Mouse (Mus musculus) embryonic facial prominence, embryonic 13.5 days (tissue): Measurements from ENCODE around the gene Pikfyve. TPM values are rescaled to one million over a fixed set of nuclear protein-coding genes. Genes with fewer than 3 reads are reported as not detected.
A peak's percentile ranks its signal among the peaks of the same experiment; 100 is the strongest.

Experiments used
- ATAC-seq: fragments of 200-750 bp; cut with Nextera tagmentation; 2 replicates; pipeline ENCODE4 v1.8.0; 2017; ENCODE audit warnings: low read depth; ENCODE audit not compliant: insufficient number of reproducible peaks, insufficient read depth, low FRiP score, low TSS enrichment
- H3K27ac ChIP-seq: fragments of 300-500 bp; sonication (generic); 2 replicates; pipeline ENCODE4 v1.5.1; 2015; ENCODE audit warnings: moderate library complexity, mild to moderate bottlenecking, inconsistent platforms
- H3K27me3 ChIP-seq: fragments of 300-500 bp; sonication (generic); 2 replicates; pipeline ENCODE4 v1.6.1; 2015; ENCODE audit warnings: mild to moderate bottlenecking, inconsistent platforms
- H3K36me3 ChIP-seq: fragments of 300-500 bp; sonication (generic); 2 replicates; pipeline ENCODE4 v1.6.1; 2015; ENCODE audit warnings: mild to moderate bottlenecking, inconsistent platforms
- H3K4me1 ChIP-seq: fragments of 300-500 bp; sonication (generic); 2 replicates; pipeline ENCODE4 v1.6.1; 2015; ENCODE audit warnings: inconsistent platforms
- H3K4me2 ChIP-seq: fragments of 300-500 bp; sonication (generic); 2 replicates; pipeline ENCODE4 v1.6.1; 2015; ENCODE audit warnings: moderate library complexity, mild to moderate bottlenecking, inconsistent platforms
- H3K4me3 ChIP-seq: fragments of 300-500 bp; sonication (generic); 2 replicates; pipeline ENCODE4 v1.5.1; 2015; ENCODE audit warnings: mild to moderate bottlenecking, inconsistent platforms
- H3K9ac ChIP-seq: fragments of 300-500 bp; sonication (generic); 2 replicates; pipeline ENCODE4 v1.6.1; 2015; ENCODE audit warnings: mild to moderate bottlenecking, inconsistent platforms
- H3K9me3 ChIP-seq: fragments of 300-500 bp; sonication (generic); 2 replicates; pipeline ENCODE4 v1.6.1; 2016; ENCODE audit warnings: inconsistent platforms
- WGBS: fragments of 180-500 bp; shearing (Covaris S2); methylation state at CpG from one replicate; pipeline ENCODE4 v1.1.7; 2015; ENCODE audit warnings: mixed read lengths; 5-methylcytosine and 5-hydroxymethylcytosine counted together
- polyA plus RNA-seq: library from polyadenylated mRNA; unstranded; fragments of >200 nt; fragmentation: Nextera tagmentation; extraction: Ambion mirVana; gene quantifications from 2 replicates; pipeline ENCODE4 v1.2.1, GENCODE M21; 2015

Pikfyve gene
- polyA plus RNA-seq, 1 experiment from 2014 or later = 11.2 TPM

DNA sequence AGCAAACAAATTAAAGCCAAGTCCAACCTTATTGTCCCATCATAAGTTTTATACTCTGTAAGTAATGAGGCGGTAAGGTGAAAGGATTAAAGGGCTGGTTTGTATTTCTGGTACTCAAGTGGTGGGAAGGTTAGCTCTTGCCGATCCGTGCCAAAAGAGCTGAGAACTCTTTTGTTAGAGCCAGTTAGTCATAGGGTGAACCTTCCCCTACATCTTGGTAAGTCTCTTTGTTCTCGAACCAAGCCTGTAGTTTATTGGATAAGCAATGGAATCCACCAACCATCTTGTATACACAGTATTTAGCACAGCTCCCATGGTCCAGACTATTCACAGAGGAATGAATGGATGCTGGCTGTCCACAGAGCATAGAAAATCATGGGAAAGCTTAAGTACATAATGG lies 14.9 kb upstream of the Pikfyve start:
- ATAC-seq = no peak
- Histone ChIP-seq H3K4me3 (no peak overlapping the region), H3K4me2 (no peak overlapping the region), H3K36me3 (peaks cover 76% of the 10 kb centered on the region), H3K4me1 (peaks cover 11% of the 10 kb centered on the region), H3K27ac (no peak overlapping the region), H3K27me3 (no peaks in the 10 kb centered on the region), H3K9me3 (no peaks in the 10 kb centered on the region), H3K9ac (no peak overlapping the region)
- 83% methylated on average over 4 of the region's 4 CpGs for WGBS

- H3K9me3 ChIP-seq = no peaks in the 10 kb centered on the region
- no peak for ATAC-seq
- no peak overlapping the region for H3K4me2 ChIP-seq
- 86% methylated on average over 2 of the region's 2 CpGs for WGBS
- H3K27me3 ChIP-seq = no peaks in the 10 kb centered on the region
- no peak overlapping the region for H3K4me3 ChIP-seq
- no peak overlapping the region for H3K27ac ChIP-seq
- H3K9ac ChIP-seq = no peak overlapping the region
- peaks cover 54% of the 10 kb centered on the region for H3K36me3 ChIP-seq
- peaks cover 21% of the 10 kb centered on the region for H3K4me1 ChIP-seq
Observed at GRCm38 (mm10) chr1:65173716-65174115, 12.8 kb upstream of the Pikfyve start.

DNA sequence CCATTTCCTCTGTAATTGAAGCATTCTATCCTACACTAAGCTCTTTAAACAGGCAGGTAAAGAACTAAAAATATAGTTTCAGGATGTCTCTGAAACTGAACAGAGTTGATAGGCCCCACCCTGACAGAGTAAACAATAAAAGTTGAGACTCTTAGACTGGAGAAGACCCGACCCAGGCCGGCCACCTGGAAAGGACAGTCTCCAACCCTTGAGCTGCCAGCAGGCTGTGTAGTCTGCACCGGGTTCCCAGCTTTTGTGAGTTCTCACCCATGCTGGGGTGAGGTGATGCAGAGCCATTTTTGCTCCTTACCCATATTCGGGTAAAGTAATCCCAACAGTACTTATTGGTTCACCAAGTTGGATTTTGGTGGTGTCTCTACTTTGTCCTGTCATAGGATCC lies 10.3 kb upstream of the Pikfyve start:
- no peak overlapping the region for H3K4me3 ChIP-seq
- WGBS = 76% methylated on average over 4 of the region's 4 CpGs

GRCm38 (mm10) chr1:65176912-65177311 lies 9.6 kb upstream of the Pikfyve start:
- ATAC-seq = no peak
- H3K4me2 ChIP-seq = peak overlapping the region; percentile 72
- no peak overlapping the region for H3K9ac ChIP-seq
- H3K4me3 ChIP-seq = no peak overlapping the region
- no peak overlapping the region for H3K27ac ChIP-seq
- 75% methylated on average over 5 of the region's 5 CpGs for WGBS
- H3K9me3 ChIP-seq = no peaks in the 10 kb centered on the region
- peaks cover 21% of the 10 kb centered on the region for H3K4me1 ChIP-seq
- H3K36me3 ChIP-seq = peaks cover 24% of the 10 kb centered on the region
- H3K27me3 ChIP-seq = no peaks in the 10 kb centered on the region

More for the DNA sequence above, 10.3 kb upstream of the Pikfyve start:
- no peaks in the 10 kb centered on the region for H3K9me3 ChIP-seq
- peaks cover 21% of the 10 kb centered on the region for H3K4me1 ChIP-seq
- no peaks in the 10 kb centered on the region for H3K27me3 ChIP-seq
- peak overlapping the region; percentile 11; the same call in 1 of the 2 replicates for H3K4me2 ChIP-seq
- H3K27ac ChIP-seq = no peak overlapping the region
- H3K36me3 ChIP-seq = peaks cover 31% of the 10 kb centered on the region
- no peak for ATAC-seq
- H3K9ac ChIP-seq = no peak overlapping the region

- peak overlapping the region; percentile 96 for H3K27ac ChIP-seq
- H3K9me3 ChIP-seq = no peaks in the 10 kb centered on the region
- ATAC-seq = no peak
- WGBS = 14% methylated on average over 3 of the region's 3 CpGs
- no peaks in the 10 kb centered on the region for H3K27me3 ChIP-seq
- H3K36me3 ChIP-seq = peaks cover 21% of the 10 kb centered on the region
- peaks cover 21% of the 10 kb centered on the region for H3K4me1 ChIP-seq
- H3K9ac ChIP-seq = 0 out of 2 replicates have a peak overlapping the region, but pooled peaks have one; percentile 79
- peak overlapping the region; percentile 72 for H3K4me2 ChIP-seq
- peak overlapping the region; percentile 63 for H3K4me3 ChIP-seq
Observed at GRCm38 (mm10) chr1:65177452-65177851, 9.0 kb upstream of the Pikfyve start.

DNA sequence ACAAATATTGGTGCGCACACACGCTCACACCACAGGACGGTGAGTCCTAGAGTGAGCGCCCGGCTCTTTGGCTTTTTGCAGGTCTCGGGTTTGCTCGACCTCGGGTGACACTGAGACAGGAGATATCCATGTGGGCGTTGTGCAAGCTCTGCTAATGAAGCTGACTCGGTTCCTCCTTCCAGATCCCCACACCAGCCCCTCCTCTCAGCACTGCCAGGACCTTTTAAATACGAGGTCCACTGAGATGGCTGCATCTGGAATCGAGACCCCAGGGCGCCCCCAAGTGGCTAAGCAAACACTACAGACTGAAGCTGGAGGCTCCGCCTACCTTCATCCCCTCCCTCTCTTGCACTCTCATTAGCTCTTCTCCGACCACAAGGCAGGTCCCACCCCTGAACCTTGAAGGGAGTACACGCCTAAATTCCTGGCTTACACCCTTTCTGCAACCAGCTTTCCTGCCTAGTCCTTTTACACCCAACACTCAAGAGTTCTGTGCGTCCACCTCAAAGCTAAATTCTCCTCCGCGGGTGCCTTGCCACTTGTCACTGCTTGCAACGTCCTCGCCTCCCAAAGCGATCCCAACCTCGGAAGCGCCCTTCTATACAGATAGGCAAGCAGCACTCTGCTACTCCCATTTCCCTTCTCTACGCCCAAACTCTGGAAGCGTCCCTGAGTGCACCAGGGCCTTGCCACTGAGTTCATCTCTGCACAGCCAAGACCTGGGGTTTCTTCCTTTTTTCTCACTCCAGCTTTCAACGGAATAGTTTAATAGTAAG lies 8.2 kb upstream of the Pikfyve start:
- H3K9me3 ChIP-seq = no peaks in the 10 kb centered on the region
- peak overlapping the region; percentile 79 for H3K9ac ChIP-seq
- WGBS = 4% methylated on average over 27 of the region's 27 CpGs
- H3K36me3 ChIP-seq = peaks cover 13% of the 10 kb centered on the region; the same call in 1 of the 2 replicates
- peak overlapping the region; percentile 72 for H3K4me2 ChIP-seq
- peak overlapping the region; percentile 96 for H3K27ac ChIP-seq
- ATAC-seq = peak; percentile 84
- H3K4me1 ChIP-seq = peaks cover 21% of the 10 kb centered on the region
- H3K27me3 ChIP-seq = no peaks in the 10 kb centered on the region
- peak overlapping the region; percentile 63 for H3K4me3 ChIP-seq

DNA sequence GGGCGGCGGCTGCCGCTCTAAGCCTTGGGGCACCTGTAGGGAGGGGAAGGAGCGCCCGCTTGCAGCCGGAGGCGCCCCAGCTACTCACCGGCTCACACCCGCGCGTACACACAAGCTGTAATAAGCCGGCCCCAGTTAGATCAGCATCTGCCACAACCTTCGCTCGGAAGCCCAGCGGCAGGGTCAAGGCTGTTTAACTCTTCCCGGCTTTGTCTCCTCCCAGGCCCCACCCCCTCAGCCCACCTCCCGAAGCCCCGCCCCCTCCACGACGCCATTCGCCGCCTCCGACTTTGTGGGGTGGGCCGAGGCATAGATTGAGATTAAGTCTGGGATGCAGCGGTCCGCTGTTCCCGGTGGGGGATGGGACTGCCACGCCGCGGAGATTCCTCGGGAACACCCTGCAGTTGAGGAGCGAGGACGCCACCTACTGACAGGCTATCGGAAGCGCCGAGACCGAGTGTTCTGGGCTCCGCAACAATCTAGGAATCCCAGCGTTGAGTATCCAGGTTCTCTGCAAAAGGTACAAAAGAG lies 7.5 kb upstream of the Pikfyve start:
- H3K9me3 ChIP-seq = no peaks in the 10 kb centered on the region
- WGBS = 0% methylated on average over 39 of the region's 39 CpGs
- peak overlapping the region; percentile 79 for H3K9ac ChIP-seq
- peak overlapping the region; percentile 96 for H3K27ac ChIP-seq
- H3K4me2 ChIP-seq = peak overlapping the region; percentile 72
- H3K4me3 ChIP-seq = peak overlapping the region; percentile 63
- no peaks in the 10 kb centered on the region for H3K27me3 ChIP-seq
- H3K4me1 ChIP-seq = peaks cover 21% of the 10 kb centered on the region
- ATAC-seq = peak; percentile 89
- peaks cover 9% of the 10 kb centered on the region; the same call in 1 of the 2 replicates for H3K36me3 ChIP-seq

- H3K4me2 ChIP-seq = peak overlapping the region; percentile 72
- H3K4me1 ChIP-seq = peaks cover 21% of the 10 kb centered on the region
- no peaks in the 10 kb centered on the region for H3K9me3 ChIP-seq
- WGBS = 5% methylated on average over 11 of the region's 11 CpGs
- peaks cover under 1% of the 10 kb centered on the region; the same call in 1 of the 2 replicates for H3K36me3 ChIP-seq
- peak overlapping the region; percentile 63 for H3K4me3 ChIP-seq
- H3K27ac ChIP-seq = peak overlapping the region; percentile 96
- no peaks in the 10 kb centered on the region for H3K27me3 ChIP-seq
- ATAC-seq = no peak
- peak overlapping the region; percentile 79 for H3K9ac ChIP-seq
Observed at GRCm38 (mm10) chr1:65179634-65180249, 6.7 kb upstream of the Pikfyve start.

- Histone ChIP-seq H3K27me3 (no peaks in the 10 kb centered on the region), H3K27ac (no peak overlapping the region), H3K9ac (no peak overlapping the region), H3K4me1 (peaks cover 16% of the 10 kb centered on the region; the same call in 1 of the 2 replicates), H3K4me2 (no peak overlapping the region), H3K9me3 (no peaks in the 10 kb centered on the region), H3K36me3 (no peaks in the 10 kb centered on the region), H3K4me3 (no peak overlapping the region)
- WGBS = 87% methylated on average over 5 of the region's 5 CpGs
- ATAC-seq = no peak
Observed at GRCm38 (mm10) chr1:65181459-65181858, 5.0 kb upstream of the Pikfyve start.

DNA sequence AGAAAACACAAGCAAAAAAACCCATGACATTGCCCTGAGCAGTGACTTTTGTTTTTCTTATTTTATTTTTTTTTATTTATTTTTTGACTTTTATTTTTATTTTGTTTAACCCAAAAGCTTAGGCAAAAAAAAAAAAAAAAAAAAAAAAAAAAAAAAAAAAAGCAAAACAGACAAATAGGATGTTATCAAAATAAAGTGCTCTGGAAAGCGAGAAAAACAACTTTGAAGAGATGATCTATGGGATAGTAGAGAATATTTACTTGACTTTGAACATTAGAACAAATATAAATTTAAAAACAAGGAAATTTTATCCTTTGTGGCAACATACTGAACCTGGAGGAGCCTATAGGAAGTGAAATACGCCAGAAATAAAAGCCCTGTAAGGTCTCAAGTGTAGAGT lies 2.5 kb upstream of the Pikfyve start:
- Histone ChIP-seq H3K9ac (no peak overlapping the region), H3K9me3 (no peaks in the 10 kb centered on the region), H3K27me3 (no peaks in the 10 kb centered on the region), H3K4me3 (no peak overlapping the region), H3K4me1 (0 out of 2 replicates have a peak, but pooled peaks cover 11% of the 10 kb centered on the region), H3K36me3 (no peaks in the 10 kb centered on the region), H3K4me2 (no peak overlapping the region), H3K27ac (no peak overlapping the region)
- no peak for ATAC-seq
- WGBS = 85% methylated on average over 2 of the region's 2 CpGs

- ATAC-seq = no peak
- no peak overlapping the region for H3K27ac ChIP-seq
- H3K4me3 ChIP-seq = no peak overlapping the region
- no peaks in the 10 kb centered on the region for H3K9me3 ChIP-seq
- no peak overlapping the region; the same call in 1 of the 2 replicates for H3K4me2 ChIP-seq
- no peaks in the 10 kb centered on the region for H3K27me3 ChIP-seq
- no peaks in the 10 kb centered on the region for H3K36me3 ChIP-seq
- H3K4me1 ChIP-seq = 0 out of 2 replicates have a peak, but pooled peaks cover 11% of the 10 kb centered on the region
- 85% methylated on average over 8 of the region's 8 CpGs for WGBS
- H3K9ac ChIP-seq = no peak overlapping the region
Observed at GRCm38 (mm10) chr1:65185011-65185410, 1.5 kb upstream of the Pikfyve start.
